Mouse (Mus musculus): ENCODE measurements at regions not wholly inside any gene's neighbourhood (a gene's known extent, or its start where the extent isn't known, plus 50 kb on each side); places are given as distances from the start of the nearest gene placed in this dataset.

GRCm38 (mm10) chrX:122484756-122485424 is 87.7 kb upstream of the Nap1l3 start:
- peak; percentile 61 for DNase-seq (ENCODE audit: low read depth)

More at GRCm38 (mm10) chrX:122484756-122485424, 87.7 kb upstream of the Nap1l3 start:
- no peak for TF ChIP-seq CTCF (IDR thresholded peaks at IDR 0.05; ENCODE audit: borderline replicate concordance, extremely low read depth, insufficient read depth, insufficient read length)
- no peak for TF ChIP-seq POLR2A (IDR thresholded peaks at IDR 0.05; ENCODE audit: borderline replicate concordance, extremely low read depth, insufficient read depth, insufficient read length, poor library complexity, severe bottlenecking)
